Mouse (Mus musculus): Measurements from ENCODE around the gene Hbs1l. TPM values are rescaled to one million over a fixed set of nuclear protein-coding genes. Genes with fewer than 3 reads are reported as not detected.
A peak's percentile ranks its signal among the peaks of the same experiment; 100 is the strongest.

The Hbs1l gene
- polyA plus RNA-seq, 1 experiment from 2014 or later: 42.2 TPM

- H3K9ac ChIP-seq (replicated peaks; ENCODE audit: low read depth): no peak within 1 kb of the TSS
- 68% methylated on average over 13 of the region's 13 CpGs for WGBS
- no peak within 1 kb of the TSS for H3K27ac ChIP-seq (ENCODE audit: low read length)
- DNase-seq (ENCODE audit: low spot score): no peak
- TF ChIP-seq CTCF (IDR thresholded peaks at IDR 0.05) (no peak), EP300 (IDR thresholded peaks at IDR 0.05) (no peak)
- no peaks in the 10 kb centered on the region for H3K4me1 ChIP-seq (ENCODE audit: insufficient read depth, low read depth, low read length)
- no peak within 1 kb of the TSS for H3K4me2 ChIP-seq (replicated peaks; ENCODE audit: low read depth, low read length)
- H3K4me3 ChIP-seq (ENCODE audit: low read depth, low read length): no peak within 1 kb of the TSS
- H3K36me3 ChIP-seq (ENCODE audit: insufficient read depth, low read length): no peaks in the 10 kb centered on the region
- no peak for ATAC-seq
- H3K9me3 ChIP-seq (ENCODE audit: low read length): no peaks in the 10 kb centered on the region
- no peaks in the 10 kb centered on the region for H3K27me3 ChIP-seq (replicated peaks; ENCODE audit: insufficient read depth, low read length)
These were observed 81.1 kb downstream of the Hbs1l start, which contains the start of gene Aldh8a1 for GRCm38 (mm10) chr10:21376682-21377473. Aldh8a1 (plus strand) TSS chr10:21377291.

- H3K27me3 ChIP-seq (replicated peaks; ENCODE audit: insufficient read depth, low read length): no peaks in the 10 kb centered on the region
- no peak for ATAC-seq
- 60% methylated on average over 9 of the region's 9 CpGs for WGBS
- no peak overlapping the region for H3K4me2 ChIP-seq (replicated peaks; ENCODE audit: low read depth, low read length)
- no peak overlapping the region for H3K9ac ChIP-seq (replicated peaks; ENCODE audit: low read depth)
- peak; percentile 26 for DNase-seq (ENCODE audit: low spot score)
- H3K9me3 ChIP-seq (ENCODE audit: low read length): no peaks in the 10 kb centered on the region
- no peaks in the 10 kb centered on the region for H3K4me1 ChIP-seq (ENCODE audit: insufficient read depth, low read depth, low read length)
- H3K4me3 ChIP-seq (ENCODE audit: low read depth, low read length): no peak overlapping the region
- H3K27ac ChIP-seq (ENCODE audit: low read length): no peak overlapping the region
- TF ChIP-seq EP300 (IDR thresholded peaks at IDR 0.05) (no peak), CTCF (IDR thresholded peaks at IDR 0.05) (peak; percentile 67)
- no peaks in the 10 kb centered on the region for H3K36me3 ChIP-seq (ENCODE audit: insufficient read depth, low read length)
These were observed 82.6 kb downstream of the Hbs1l start for GRCm38 (mm10) chr10:21378196-21378944.

- H3K4me2 ChIP-seq (replicated peaks; ENCODE audit: low read depth, low read length): no peak overlapping the region
- no peaks in the 10 kb centered on the region for H3K4me1 ChIP-seq (ENCODE audit: insufficient read depth, low read depth, low read length)
- WGBS: 16% methylated on average over 6 of the region's 6 CpGs
- H3K27me3 ChIP-seq (replicated peaks; ENCODE audit: insufficient read depth, low read length): no peaks in the 10 kb centered on the region
- no peak overlapping the region for H3K4me3 ChIP-seq (ENCODE audit: low read depth, low read length)
- ATAC-seq: peak; percentile 52
- peak; percentile 87 for TF ChIP-seq CTCF (IDR thresholded peaks at IDR 0.05)
- 0 out of 2 replicates have a peak, but pooled peaks have one; percentile 40 for TF ChIP-seq EP300 (IDR thresholded peaks at IDR 0.05)
- peak; percentile 91 for DNase-seq (ENCODE audit: low spot score)
- no peak overlapping the region for H3K9ac ChIP-seq (replicated peaks; ENCODE audit: low read depth)
- H3K36me3 ChIP-seq (ENCODE audit: insufficient read depth, low read length): no peaks in the 10 kb centered on the region
- H3K9me3 ChIP-seq (ENCODE audit: low read length): no peaks in the 10 kb centered on the region
- no peak overlapping the region for H3K27ac ChIP-seq (ENCODE audit: low read length)
These were observed 87.1 kb downstream of the Hbs1l start for GRCm38 (mm10) chr10:21382914-21383313.

- Histone ChIP-seq H3K36me3 (ENCODE audit: insufficient read depth, low read length) (no peaks in the 10 kb centered on the region), H3K4me1 (ENCODE audit: insufficient read depth, low read depth, low read length) (no peaks in the 10 kb centered on the region), H3K9ac (replicated peaks; ENCODE audit: low read depth) (no peak overlapping the region), H3K9me3 (ENCODE audit: low read length) (no peaks in the 10 kb centered on the region), H3K4me3 (ENCODE audit: low read depth, low read length) (no peak overlapping the region), H3K27ac (ENCODE audit: low read length) (no peak overlapping the region), H3K4me2 (replicated peaks; ENCODE audit: low read depth, low read length) (no peak overlapping the region), H3K27me3 (replicated peaks; ENCODE audit: insufficient read depth, low read length) (no peaks in the 10 kb centered on the region)
- WGBS: 57% methylated on average over 3 of the region's 3 CpGs
- DNase-seq (ENCODE audit: low spot score): no peak
- no peak for TF ChIP-seq CTCF (IDR thresholded peaks at IDR 0.05)
- no peak for TF ChIP-seq EP300 (IDR thresholded peaks at IDR 0.05)
- ATAC-seq: no peak
These were observed 89.4 kb downstream of the Hbs1l start for GRCm38 (mm10) chr10:21385111-21385663.

GRCm38 (mm10) chr10:21389075-21389474 lies 93.3 kb downstream of the Hbs1l start:
- Histone ChIP-seq H3K4me3 (ENCODE audit: low read depth, low read length) (no peak overlapping the region), H3K27ac (ENCODE audit: low read length) (no peak overlapping the region), H3K4me2 (replicated peaks; ENCODE audit: low read depth, low read length) (no peak overlapping the region), H3K4me1 (ENCODE audit: insufficient read depth, low read depth, low read length) (no peaks in the 10 kb centered on the region), H3K27me3 (replicated peaks; ENCODE audit: insufficient read depth, low read length) (no peaks in the 10 kb centered on the region), H3K36me3 (ENCODE audit: insufficient read depth, low read length) (no peaks in the 10 kb centered on the region), H3K9ac (replicated peaks; ENCODE audit: low read depth) (no peak overlapping the region), H3K9me3 (ENCODE audit: low read length) (no peaks in the 10 kb centered on the region)
- TF ChIP-seq CTCF (IDR thresholded peaks at IDR 0.05): no peak
- no peak for DNase-seq (ENCODE audit: low spot score)
- ATAC-seq: no peak
- WGBS: 82% methylated on average over 11 of the region's 11 CpGs

- WGBS: 76% methylated on average over 4 of the region's 4 CpGs
- no peaks in the 10 kb centered on the region for H3K27me3 ChIP-seq (replicated peaks; ENCODE audit: insufficient read depth, low read length)
- no peak overlapping the region for H3K27ac ChIP-seq (ENCODE audit: low read length)
- no peak overlapping the region for H3K4me3 ChIP-seq (ENCODE audit: low read depth, low read length)
- no peak overlapping the region for H3K9ac ChIP-seq (replicated peaks; ENCODE audit: low read depth)
- H3K4me2 ChIP-seq (replicated peaks; ENCODE audit: low read depth, low read length): no peak overlapping the region
- DNase-seq (ENCODE audit: low spot score) (no peak), ATAC-seq (no peak)
- no peaks in the 10 kb centered on the region for H3K4me1 ChIP-seq (ENCODE audit: insufficient read depth, low read depth, low read length)
- no peaks in the 10 kb centered on the region for H3K9me3 ChIP-seq (ENCODE audit: low read length)
- H3K36me3 ChIP-seq (ENCODE audit: insufficient read depth, low read length): no peaks in the 10 kb centered on the region
- no peak for TF ChIP-seq EP300 (IDR thresholded peaks at IDR 0.05)
- no peak for TF ChIP-seq CTCF (IDR thresholded peaks at IDR 0.05)
These were observed 94.7 kb downstream of the Hbs1l start for GRCm38 (mm10) chr10:21390440-21390839.
